Mouse (Mus musculus): ENCODE measurements around the gene Rab4b. TPM values are rescaled to one million over a fixed set of nuclear protein-coding genes. Genes with fewer than 3 reads are reported as not detected.

Rab4b gene
- polyA plus RNA-seq (2015; fragmentation: Nextera tagmentation; extraction: Ambion mirVana), result 101 and 107 TPM in 2 replicates

GRCm38 (mm10) chr7:27178324-27179216 is at the start of gene Rab4b:
Gene Rab4b (minus strand): TSS chr7:27178896.
- Histone ChIP-seq H3K27me3 (replicated peaks) (no peaks in the 10 kb centered on the region), H3K27ac (peak within 1 kb of the TSS; percentile 91), H3K4me1 (peaks cover 20% of the 10 kb centered on the region), H3K4me2 (peak within 1 kb of the TSS; percentile 52), H3K4me3 (peak within 1 kb of the TSS; percentile 71), H3K9me3 (no peaks in the 10 kb centered on the region), H3K36me3 (replicated peaks) (peaks cover 2% of the 10 kb centered on the region; the same call in 1 of the 2 replicates), H3K9ac (peak within 1 kb of the TSS; percentile 47)
- WGBS, result under 1% methylated on average over 53 of the region's 53 CpGs
- peak; percentile 98 for ATAC-seq (replicated peaks)

DNA sequence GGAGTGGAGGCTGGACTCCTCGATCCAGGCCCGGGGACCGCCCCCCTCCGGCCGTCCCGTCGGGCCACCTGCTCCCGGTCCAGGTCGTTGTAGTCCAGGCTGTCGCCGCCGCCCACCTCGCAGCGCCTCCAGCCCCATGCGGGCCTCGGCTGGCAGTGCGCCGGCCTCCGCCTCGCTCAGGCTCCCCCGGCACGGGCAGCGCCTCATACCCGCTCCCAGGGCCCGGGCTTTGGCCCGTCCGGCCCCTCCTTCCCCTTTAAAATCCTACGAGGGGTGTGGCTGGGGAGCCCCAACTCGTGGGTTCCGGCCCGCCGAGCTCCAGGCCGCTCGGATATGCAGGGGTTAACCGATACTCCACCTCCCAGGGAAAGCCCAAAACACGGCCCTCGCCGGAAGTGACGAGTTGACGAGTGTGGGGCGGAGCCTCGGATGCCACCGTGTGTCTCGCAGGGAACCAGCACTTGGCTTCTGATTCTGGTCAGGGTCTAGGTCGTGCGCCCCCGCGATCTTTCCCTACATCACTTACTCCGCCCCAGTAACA is 49.7 kb upstream of the Rab4b start, which contains the start of gene Itpkc:
TSS of gene Itpkc (minus strand) at position 381 of the 541 bp plus-strand sequence.
- under 1% methylated on average over 49 of the region's 49 CpGs for WGBS
- H3K4me2 ChIP-seq, result peak within 1 kb of the TSS; percentile 86
- H3K4me1 ChIP-seq, result peaks cover 51% of the 10 kb centered on the region
- H3K36me3 ChIP-seq (replicated peaks), result no peaks in the 10 kb centered on the region
- peak within 1 kb of the TSS; percentile 88 for H3K9ac ChIP-seq
- H3K9me3 ChIP-seq, result no peaks in the 10 kb centered on the region
- H3K27ac ChIP-seq, result peak within 1 kb of the TSS; percentile 90
- peak; percentile 80 for ATAC-seq (replicated peaks)
- H3K4me3 ChIP-seq, result peak within 1 kb of the TSS; percentile 87
- H3K27me3 ChIP-seq (replicated peaks), result no peaks in the 10 kb centered on the region

DNA sequence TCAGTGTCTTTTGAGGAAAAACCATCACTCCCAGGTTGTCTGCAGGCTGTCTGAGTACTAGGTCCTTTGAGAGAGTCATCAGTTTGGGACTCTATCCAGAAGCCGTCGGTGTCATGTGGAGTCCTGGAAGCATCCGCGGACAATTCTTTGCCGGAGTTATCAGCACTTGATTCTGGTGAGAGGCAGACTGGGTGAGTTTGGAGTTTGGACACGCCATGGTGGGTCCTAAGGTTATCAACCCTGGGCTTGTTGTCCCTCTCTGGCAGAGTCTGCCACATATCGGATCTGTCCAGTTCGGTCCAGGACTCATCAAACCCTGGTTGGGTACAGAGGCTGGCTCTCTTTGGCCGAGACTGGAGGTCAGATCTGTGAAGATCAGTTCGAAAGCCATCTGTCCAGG is 49.0 kb upstream of the Rab4b start:
- Histone ChIP-seq H3K9me3 (no peaks in the 10 kb centered on the region), H3K4me3 (peak overlapping the region; percentile 87), H3K27ac (peak overlapping the region; percentile 90), H3K27me3 (replicated peaks) (no peaks in the 10 kb centered on the region), H3K36me3 (replicated peaks) (no peaks in the 10 kb centered on the region), H3K4me1 (peaks cover 51% of the 10 kb centered on the region), H3K4me2 (peak overlapping the region; percentile 86), H3K9ac (peak overlapping the region; percentile 88)
- 2% methylated on average over 10 of the region's 10 CpGs for WGBS
- ATAC-seq (replicated peaks), result peak; percentile 6

GRCm38 (mm10) chr7:27227276-27227675 is 48.6 kb upstream of the Rab4b start:
- Histone ChIP-seq H3K4me3 (peak overlapping the region; percentile 87), H3K9me3 (no peaks in the 10 kb centered on the region), H3K4me1 (peaks cover 51% of the 10 kb centered on the region), H3K27ac (no peak overlapping the region), H3K4me2 (peak overlapping the region; percentile 86), H3K36me3 (replicated peaks) (no peaks in the 10 kb centered on the region), H3K27me3 (replicated peaks) (no peaks in the 10 kb centered on the region), H3K9ac (peak overlapping the region; percentile 88)
- 30% methylated on average over 9 of the region's 9 CpGs for WGBS
- ATAC-seq (replicated peaks), result no peak

DNA sequence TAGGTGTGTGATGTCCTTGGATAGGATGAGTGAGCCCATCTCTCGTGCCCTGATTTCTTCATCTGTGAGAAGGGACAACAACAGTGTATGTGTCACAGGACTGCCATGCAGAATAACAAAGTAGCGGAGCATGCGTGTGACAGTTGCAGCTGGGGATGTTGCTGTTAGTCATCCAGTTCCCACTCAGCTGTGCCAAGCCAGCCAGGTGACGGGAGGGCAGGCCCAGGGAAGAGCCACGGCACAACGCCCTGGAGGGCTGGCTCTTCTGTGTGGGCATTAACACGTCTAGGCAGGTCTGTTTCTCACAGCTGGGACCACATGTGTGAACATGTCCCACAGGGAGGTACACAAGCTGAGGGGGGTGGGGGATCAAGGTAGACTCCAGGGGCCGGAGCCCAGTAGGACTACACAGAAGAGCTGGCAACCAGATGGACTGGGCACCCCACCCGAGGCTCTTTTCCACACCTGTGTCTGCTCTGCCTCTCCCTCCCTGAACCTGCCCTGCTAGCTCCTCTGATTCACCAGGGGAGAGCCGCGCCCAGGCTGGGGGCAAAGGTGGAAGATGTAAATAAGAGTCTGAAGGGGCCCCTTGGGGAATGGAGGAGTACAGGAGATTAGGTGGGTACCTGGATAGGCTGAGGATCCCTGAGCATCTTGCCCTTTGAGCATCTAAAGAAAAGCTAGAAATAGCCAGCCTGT is 46.3 kb upstream of the Rab4b start:
- ATAC-seq (replicated peaks), result no peak
- H3K27me3 ChIP-seq (replicated peaks), result no peaks in the 10 kb centered on the region
- peaks cover 51% of the 10 kb centered on the region for H3K4me1 ChIP-seq
- H3K9ac ChIP-seq, result peak overlapping the region; percentile 88
- peak overlapping the region; percentile 12 for H3K4me3 ChIP-seq
- peak overlapping the region; percentile 86 for H3K4me2 ChIP-seq
- no peaks in the 10 kb centered on the region for H3K9me3 ChIP-seq
- no peaks in the 10 kb centered on the region for H3K36me3 ChIP-seq (replicated peaks)
- no peak overlapping the region for H3K27ac ChIP-seq
- 75% methylated on average over 11 of the region's 11 CpGs for WGBS

DNA sequence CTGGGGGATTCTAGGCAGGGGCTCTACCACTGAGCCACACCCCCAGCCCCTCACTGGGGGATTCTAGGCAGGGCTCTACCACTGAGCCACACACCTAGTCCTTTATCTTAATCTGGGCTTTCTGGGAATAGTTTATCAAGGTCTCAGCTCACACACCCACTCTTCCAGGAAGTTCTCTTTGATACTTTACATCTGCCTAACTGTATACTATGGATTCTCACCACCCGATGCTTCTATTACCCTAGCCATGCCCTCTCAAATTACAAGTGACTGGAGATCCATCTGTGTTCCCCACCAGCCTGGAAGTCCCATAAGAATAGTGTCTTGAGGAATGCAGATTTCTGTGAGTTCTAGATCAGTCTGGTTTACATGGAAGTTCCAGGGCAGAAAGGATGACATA is 43.8 kb upstream of the Rab4b start:
- no peaks in the 10 kb centered on the region for H3K9me3 ChIP-seq
- no peaks in the 10 kb centered on the region for H3K27me3 ChIP-seq (replicated peaks)
- 95% methylated on average over 1 of the region's 1 CpGs for WGBS
- peaks cover 43% of the 10 kb centered on the region for H3K4me1 ChIP-seq
- ATAC-seq (replicated peaks), result no peak
- H3K27ac ChIP-seq, result no peak overlapping the region
- H3K4me2 ChIP-seq, result no peak overlapping the region
- no peak overlapping the region for H3K4me3 ChIP-seq
- H3K9ac ChIP-seq, result no peak overlapping the region
- H3K36me3 ChIP-seq (replicated peaks), result 0 out of 2 replicates have a peak, but pooled peaks cover 5% of the 10 kb centered on the region

GRCm38 (mm10) chr7:27221939-27222338 is 43.2 kb upstream of the Rab4b start:
- ATAC-seq (replicated peaks), result no peak
- no peak overlapping the region for H3K27ac ChIP-seq
- no peaks in the 10 kb centered on the region for H3K9me3 ChIP-seq
- peaks cover 7% of the 10 kb centered on the region; the same call in 1 of the 2 replicates for H3K36me3 ChIP-seq (replicated peaks)
- WGBS, result 88% methylated on average over 6 of the region's 6 CpGs
- H3K4me3 ChIP-seq, result no peak overlapping the region
- H3K4me2 ChIP-seq, result no peak overlapping the region
- peaks cover 37% of the 10 kb centered on the region for H3K4me1 ChIP-seq
- no peaks in the 10 kb centered on the region for H3K27me3 ChIP-seq (replicated peaks)
- H3K9ac ChIP-seq, result no peak overlapping the region

GRCm38 (mm10) chr7:27219937-27220336 is 41.2 kb upstream of the Rab4b start:
- Histone ChIP-seq H3K9me3 (no peaks in the 10 kb centered on the region), H3K9ac (no peak overlapping the region)

GRCm38 (mm10) chr7:27218586-27218985 is 39.9 kb upstream of the Rab4b start:
- Histone ChIP-seq H3K4me3 (no peak overlapping the region), H3K27ac (no peak overlapping the region), H3K27me3 (replicated peaks) (no peaks in the 10 kb centered on the region), H3K9me3 (no peaks in the 10 kb centered on the region), H3K9ac (no peak overlapping the region), H3K36me3 (replicated peaks) (peaks cover 29% of the 10 kb centered on the region; the same call in 1 of the 2 replicates), H3K4me2 (no peak overlapping the region), H3K4me1 (peaks cover 4% of the 10 kb centered on the region)
- no peak for ATAC-seq (replicated peaks)
- WGBS, result 89% methylated on average over 7 of the region's 7 CpGs

More at GRCm38 (mm10) chr7:27219937-27220336, 41.2 kb upstream of the Rab4b start:
- H3K4me1 ChIP-seq, result peaks cover 17% of the 10 kb centered on the region
- no peak overlapping the region for H3K4me3 ChIP-seq
- H3K36me3 ChIP-seq (replicated peaks), result peaks cover 20% of the 10 kb centered on the region; the same call in 1 of the 2 replicates
- no peak overlapping the region for H3K4me2 ChIP-seq
- WGBS, result 82% methylated on average over 11 of the region's 11 CpGs
- H3K27ac ChIP-seq, result no peak overlapping the region
- H3K27me3 ChIP-seq (replicated peaks), result no peaks in the 10 kb centered on the region
- no peak for ATAC-seq (replicated peaks)

- H3K36me3 ChIP-seq (replicated peaks), result peaks cover 61% of the 10 kb centered on the region
- H3K27ac ChIP-seq, result no peak overlapping the region
- H3K9me3 ChIP-seq, result no peaks in the 10 kb centered on the region
- no peak overlapping the region for H3K4me3 ChIP-seq
- no peak overlapping the region for H3K9ac ChIP-seq
- no peaks in the 10 kb centered on the region for H3K27me3 ChIP-seq (replicated peaks)
- no peaks in the 10 kb centered on the region for H3K4me1 ChIP-seq
- WGBS, result 92% methylated on average over 2 of the region's 2 CpGs
- H3K4me2 ChIP-seq, result no peak overlapping the region
- no peak for ATAC-seq (replicated peaks)
Observed at GRCm38 (mm10) chr7:27212626-27213025, 33.9 kb upstream of the Rab4b start.

- WGBS, result 97% methylated on average over 8 of the region's 8 CpGs
- no peak for ATAC-seq (replicated peaks)
- Histone ChIP-seq H3K27me3 (replicated peaks) (no peaks in the 10 kb centered on the region), H3K9ac (no peak overlapping the region), H3K9me3 (no peaks in the 10 kb centered on the region), H3K27ac (no peak overlapping the region), H3K36me3 (replicated peaks) (peaks cover 18% of the 10 kb centered on the region), H3K4me2 (no peak overlapping the region), H3K4me3 (no peak overlapping the region), H3K4me1 (no peaks in the 10 kb centered on the region)
Observed at GRCm38 (mm10) chr7:27203730-27204449, 25.2 kb upstream of the Rab4b start.
